Mouse (Mus musculus): ENCODE data around the gene Vti1a. TPM values are rescaled to one million over a fixed set of nuclear protein-coding genes. Genes with fewer than 3 reads are reported as not detected.

Gene Vti1a
- polyA plus RNA-seq, 1 experiment from 2014 or later, result 31.8 TPM

GRCm38 (mm10) chr19:55381343-55381742 is 65.2 kb downstream of the Vti1a start:
- no peak overlapping the region for H3K27ac ChIP-seq
- ATAC-seq (ENCODE audit: insufficient number of reproducible peaks, insufficient read depth, low FRiP score, low TSS enrichment), result no peak
- no peak overlapping the region for H3K9ac ChIP-seq
- H3K9me3 ChIP-seq, result no peaks in the 10 kb centered on the region
- H3K27me3 ChIP-seq, result no peaks in the 10 kb centered on the region
- 78% methylated on average over 7 of the region's 7 CpGs for WGBS
- peaks cover 21% of the 10 kb centered on the region for H3K4me1 ChIP-seq
- no peak overlapping the region for H3K4me2 ChIP-seq (replicated peaks)
- no peaks in the 10 kb centered on the region for H3K36me3 ChIP-seq
- H3K4me3 ChIP-seq, result no peak overlapping the region

DNA sequence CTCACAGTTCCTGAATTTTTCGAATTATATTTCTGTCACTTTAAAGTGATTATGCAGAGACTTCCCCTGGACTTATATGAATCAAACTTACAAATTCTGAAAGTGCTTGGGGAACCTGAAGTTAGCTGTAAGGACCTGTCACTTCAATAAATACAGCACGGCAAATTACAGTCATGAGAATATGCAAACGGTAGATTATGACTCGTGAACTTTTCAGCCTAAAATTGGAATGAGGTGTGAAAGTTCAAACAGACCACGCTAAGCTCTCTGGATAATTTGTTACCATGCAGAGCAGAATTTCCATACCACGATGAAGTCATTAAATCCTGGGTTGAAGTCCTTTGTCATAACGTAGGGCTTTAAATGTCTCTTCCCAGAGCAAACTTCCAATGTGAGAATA is 66.7 kb downstream of the Vti1a start:
- no peaks in the 10 kb centered on the region for H3K9me3 ChIP-seq
- no peaks in the 10 kb centered on the region for H3K27me3 ChIP-seq
- no peak overlapping the region for H3K9ac ChIP-seq
- no peak overlapping the region for H3K4me3 ChIP-seq
- ATAC-seq (ENCODE audit: insufficient number of reproducible peaks, insufficient read depth, low FRiP score, low TSS enrichment), result no peak
- no peak overlapping the region for H3K27ac ChIP-seq
- no peak overlapping the region for H3K4me2 ChIP-seq (replicated peaks)
- H3K36me3 ChIP-seq, result no peaks in the 10 kb centered on the region
- H3K4me1 ChIP-seq, result peaks cover 21% of the 10 kb centered on the region
- 78% methylated on average over 7 of the region's 7 CpGs for WGBS

DNA sequence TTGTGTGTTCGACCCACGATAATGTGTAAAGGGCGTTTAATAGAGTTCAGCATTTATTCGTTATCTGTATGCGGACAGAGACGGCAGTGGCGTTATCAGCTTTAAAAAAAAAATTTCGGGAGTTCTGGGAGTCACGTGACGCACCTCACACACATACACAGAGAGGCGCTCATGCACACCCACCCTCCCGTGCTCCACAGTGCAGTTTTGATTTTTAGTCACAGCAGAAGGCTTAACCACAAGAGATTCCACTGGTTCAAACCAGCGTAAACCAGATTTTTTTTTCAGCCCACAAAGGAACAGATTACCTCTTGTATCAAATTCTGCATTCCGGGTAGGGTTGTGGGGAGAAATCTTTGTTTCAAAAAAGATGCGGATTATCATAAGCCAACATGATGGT is 68.5 kb downstream of the Vti1a start:
- H3K4me3 ChIP-seq, result no peak overlapping the region
- ATAC-seq (ENCODE audit: insufficient number of reproducible peaks, insufficient read depth, low FRiP score, low TSS enrichment), result no peak
- no peaks in the 10 kb centered on the region for H3K9me3 ChIP-seq
- no peak overlapping the region for H3K27ac ChIP-seq
- no peak overlapping the region for H3K4me2 ChIP-seq (replicated peaks)
- 81% methylated on average over 15 of the region's 15 CpGs for WGBS
- H3K36me3 ChIP-seq, result no peaks in the 10 kb centered on the region
- no peak overlapping the region for H3K9ac ChIP-seq
- H3K4me1 ChIP-seq, result peaks cover 21% of the 10 kb centered on the region
- no peaks in the 10 kb centered on the region for H3K27me3 ChIP-seq

GRCm38 (mm10) chr19:55389019-55389418 is 72.9 kb downstream of the Vti1a start:
- no peak overlapping the region for H3K9ac ChIP-seq
- no peak overlapping the region for H3K4me3 ChIP-seq
- no peak for ATAC-seq (ENCODE audit: insufficient number of reproducible peaks, insufficient read depth, low FRiP score, low TSS enrichment)
- peak overlapping the region; percentile 9; the same call in 1 of the 2 replicates for H3K4me2 ChIP-seq (replicated peaks)
- no peaks in the 10 kb centered on the region for H3K9me3 ChIP-seq
- H3K27me3 ChIP-seq, result no peaks in the 10 kb centered on the region
- WGBS, result 51% methylated on average over 10 of the region's 10 CpGs
- no peaks in the 10 kb centered on the region for H3K36me3 ChIP-seq
- H3K27ac ChIP-seq, result 0 out of 2 replicates have a peak overlapping the region, but pooled peaks have one; percentile 3
- peaks cover 7% of the 10 kb centered on the region for H3K4me1 ChIP-seq

- no peak overlapping the region for H3K27ac ChIP-seq
- H3K36me3 ChIP-seq, result no peaks in the 10 kb centered on the region
- H3K4me1 ChIP-seq, result peaks cover 7% of the 10 kb centered on the region
- H3K4me2 ChIP-seq (replicated peaks), result no peak overlapping the region
- ATAC-seq (ENCODE audit: insufficient number of reproducible peaks, insufficient read depth, low FRiP score, low TSS enrichment), result no peak
- 62% methylated on average over 11 of the region's 11 CpGs for WGBS
- no peaks in the 10 kb centered on the region for H3K27me3 ChIP-seq
- no peak overlapping the region for H3K9ac ChIP-seq
- H3K4me3 ChIP-seq, result no peak overlapping the region
- H3K9me3 ChIP-seq, result no peaks in the 10 kb centered on the region
Measured at GRCm38 (mm10) chr19:55390323-55390722, 74.2 kb downstream of the Vti1a start.

GRCm38 (mm10) chr19:55401638-55402037 is 85.5 kb downstream of the Vti1a start:
- Histone ChIP-seq H3K4me1 (no peaks in the 10 kb centered on the region), H3K27ac (no peak overlapping the region), H3K9me3 (no peaks in the 10 kb centered on the region), H3K27me3 (no peaks in the 10 kb centered on the region), H3K36me3 (0 out of 2 replicates have a peak, but pooled peaks cover 7% of the 10 kb centered on the region), H3K4me2 (replicated peaks) (no peak overlapping the region), H3K9ac (no peak overlapping the region), H3K4me3 (no peak overlapping the region)
- no peak for ATAC-seq (ENCODE audit: insufficient number of reproducible peaks, insufficient read depth, low FRiP score, low TSS enrichment)
- 80% methylated on average over 11 of the region's 11 CpGs for WGBS

DNA sequence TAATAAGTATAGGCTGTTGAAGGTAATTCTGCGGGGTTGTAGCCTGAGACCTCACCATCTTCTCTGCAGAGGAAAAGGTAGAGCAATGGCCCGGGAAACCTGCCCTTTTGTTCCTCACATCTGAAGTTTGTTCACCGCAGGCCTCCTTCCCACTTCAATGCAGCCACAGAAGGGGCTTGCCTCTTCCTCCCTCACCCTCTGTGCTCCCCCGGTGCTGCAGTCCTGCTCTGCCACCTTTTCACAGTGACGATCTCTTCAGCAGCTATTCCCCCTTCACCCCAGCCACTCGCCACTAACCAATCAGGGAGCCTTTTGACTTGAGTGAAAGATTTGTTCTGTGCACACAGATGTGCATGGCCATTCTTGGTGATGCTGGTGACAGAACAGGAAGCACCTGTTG is 92.4 kb downstream of the Vti1a start:
- H3K27me3 ChIP-seq, result no peaks in the 10 kb centered on the region
- H3K4me3 ChIP-seq, result no peak overlapping the region
- no peak for ATAC-seq (ENCODE audit: insufficient number of reproducible peaks, insufficient read depth, low FRiP score, low TSS enrichment)
- 49% methylated on average over 6 of the region's 6 CpGs for WGBS
- no peak overlapping the region for H3K27ac ChIP-seq
- H3K36me3 ChIP-seq, result no peaks in the 10 kb centered on the region
- H3K9me3 ChIP-seq, result no peaks in the 10 kb centered on the region
- peaks cover 4% of the 10 kb centered on the region; the same call in 1 of the 2 replicates for H3K4me1 ChIP-seq
- no peak overlapping the region for H3K9ac ChIP-seq
- H3K4me2 ChIP-seq (replicated peaks), result no peak overlapping the region

- Histone ChIP-seq H3K4me1 (peaks cover 4% of the 10 kb centered on the region; the same call in 1 of the 2 replicates), H3K9me3 (no peaks in the 10 kb centered on the region), H3K4me3 (no peak overlapping the region), H3K36me3 (no peaks in the 10 kb centered on the region), H3K27me3 (no peaks in the 10 kb centered on the region), H3K27ac (no peak overlapping the region), H3K4me2 (replicated peaks) (no peak overlapping the region), H3K9ac (no peak overlapping the region)
- WGBS, result 88% methylated on average over 11 of the region's 11 CpGs
- ATAC-seq (ENCODE audit: insufficient number of reproducible peaks, insufficient read depth, low FRiP score, low TSS enrichment), result no peak
Measured at GRCm38 (mm10) chr19:55411415-55411814, 95.3 kb downstream of the Vti1a start.

DNA sequence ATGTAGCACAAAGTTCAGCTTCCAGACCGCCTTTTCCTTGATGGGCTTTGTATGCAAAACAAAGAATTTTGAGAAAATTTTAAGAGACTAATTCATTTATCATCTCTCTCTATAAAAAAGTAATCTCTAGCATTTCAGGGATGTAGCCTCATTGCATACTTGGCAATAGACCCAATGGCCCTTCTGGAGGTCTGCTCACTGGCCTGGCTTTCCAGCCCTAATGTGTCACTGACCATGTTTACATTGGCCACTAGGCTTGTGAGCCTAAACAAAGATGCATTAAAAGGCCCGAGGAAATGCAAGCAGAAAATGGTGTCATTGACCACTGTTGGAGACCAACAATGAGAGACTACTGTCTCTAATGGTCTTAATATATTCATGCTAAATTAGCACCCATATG is 95.8 kb downstream of the Vti1a start:
- Histone ChIP-seq H3K27me3 (no peaks in the 10 kb centered on the region), H3K36me3 (no peaks in the 10 kb centered on the region), H3K27ac (no peak overlapping the region), H3K4me2 (replicated peaks) (no peak overlapping the region), H3K9ac (no peak overlapping the region), H3K4me3 (no peak overlapping the region), H3K4me1 (peaks cover 4% of the 10 kb centered on the region; the same call in 1 of the 2 replicates), H3K9me3 (no peaks in the 10 kb centered on the region)
- 49% methylated on average over 2 of the region's 2 CpGs for WGBS
- no peak for ATAC-seq (ENCODE audit: insufficient number of reproducible peaks, insufficient read depth, low FRiP score, low TSS enrichment)

- no peaks in the 10 kb centered on the region for H3K36me3 ChIP-seq
- H3K27me3 ChIP-seq, result no peaks in the 10 kb centered on the region
- peaks cover 4% of the 10 kb centered on the region; the same call in 1 of the 2 replicates for H3K4me1 ChIP-seq
- no peak overlapping the region for H3K4me2 ChIP-seq (replicated peaks)
- WGBS, result 30% methylated on average over 8 of the region's 8 CpGs
- H3K27ac ChIP-seq, result no peak overlapping the region
- no peak overlapping the region for H3K9ac ChIP-seq
- ATAC-seq (ENCODE audit: insufficient number of reproducible peaks, insufficient read depth, low FRiP score, low TSS enrichment), result no peak
- H3K4me3 ChIP-seq, result no peak overlapping the region
- H3K9me3 ChIP-seq, result no peaks in the 10 kb centered on the region
Measured at GRCm38 (mm10) chr19:55414050-55414449, 98.0 kb downstream of the Vti1a start.

DNA sequence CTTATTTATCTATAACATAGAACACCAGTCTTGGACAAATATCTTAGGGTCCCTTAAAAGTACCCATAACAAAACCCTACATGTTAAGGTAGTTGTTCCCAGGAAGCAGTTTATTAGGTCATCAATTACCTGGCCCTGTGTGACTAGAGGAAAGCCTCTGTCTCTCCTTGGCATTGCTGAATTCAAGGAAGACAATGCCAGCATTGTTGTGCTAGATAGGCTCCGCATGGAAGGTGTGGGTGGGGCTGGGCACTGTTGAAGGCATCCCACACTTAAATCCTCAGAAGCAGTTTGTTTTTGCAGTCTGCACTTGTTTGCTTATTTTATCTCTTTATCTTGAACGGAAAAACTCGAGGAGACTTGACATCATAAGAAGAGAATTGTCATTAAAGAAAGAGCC is 102.7 kb downstream of the Vti1a start:
- 22% methylated on average over 3 of the region's 3 CpGs for WGBS
- no peaks in the 10 kb centered on the region for H3K36me3 ChIP-seq
- ATAC-seq (ENCODE audit: insufficient number of reproducible peaks, insufficient read depth, low FRiP score, low TSS enrichment), result no peak
- no peaks in the 10 kb centered on the region for H3K9me3 ChIP-seq
- H3K4me3 ChIP-seq, result no peak overlapping the region
- H3K4me1 ChIP-seq, result no peaks in the 10 kb centered on the region
- H3K4me2 ChIP-seq (replicated peaks), result no peak overlapping the region
- no peaks in the 10 kb centered on the region for H3K27me3 ChIP-seq
- H3K9ac ChIP-seq, result no peak overlapping the region
- H3K27ac ChIP-seq, result no peak overlapping the region

- ATAC-seq (ENCODE audit: insufficient number of reproducible peaks, insufficient read depth, low FRiP score, low TSS enrichment), result no peak
- Histone ChIP-seq H3K4me1 (no peaks in the 10 kb centered on the region), H3K9me3 (no peaks in the 10 kb centered on the region), H3K9ac (no peak overlapping the region), H3K36me3 (no peaks in the 10 kb centered on the region), H3K27ac (no peak overlapping the region), H3K4me2 (replicated peaks) (no peak overlapping the region), H3K4me3 (no peak overlapping the region), H3K27me3 (no peaks in the 10 kb centered on the region)
- WGBS, result 73% methylated on average over 3 of the region's 3 CpGs
Measured at GRCm38 (mm10) chr19:55419961-55420360, 103.9 kb downstream of the Vti1a start.

GRCm38 (mm10) chr19:55421816-55422215 is 105.7 kb downstream of the Vti1a start:
- no peaks in the 10 kb centered on the region for H3K27me3 ChIP-seq
- H3K9ac ChIP-seq, result no peak overlapping the region
- H3K4me3 ChIP-seq, result no peak overlapping the region
- H3K4me2 ChIP-seq (replicated peaks), result no peak overlapping the region
- H3K4me1 ChIP-seq, result no peaks in the 10 kb centered on the region
- H3K36me3 ChIP-seq, result no peaks in the 10 kb centered on the region
- no peaks in the 10 kb centered on the region for H3K9me3 ChIP-seq
- no peak overlapping the region for H3K27ac ChIP-seq
- 85% methylated on average over 5 of the region's 5 CpGs for WGBS
- ATAC-seq (ENCODE audit: insufficient number of reproducible peaks, insufficient read depth, low FRiP score, low TSS enrichment), result no peak

All from embryonic facial prominence, embryonic 12.5 days (tissue).